Mouse (Mus musculus) brain, embryonic 14.5 days (tissue): ENCODE measurements at regions not wholly inside any gene's neighbourhood (a gene's known extent, or its start where the extent isn't known, plus 50 kb on each side); places are given as distances from the start of the nearest gene placed in this dataset.

Experiments used
- CTCF ChIP-seq: fragments of 200-500 bp; IDR thresholded peaks from 2 replicates; pipeline ENCODE4 v1.5.1; 2012; ENCODE audit warnings: inconsistent platforms, mild to moderate bottlenecking, moderate library complexity, borderline replicate concordance; ENCODE audit not compliant: insufficient read depth, insufficient read length; ENCODE audit errors: extremely low read depth
- POLR2A ChIP-seq: fragments of 200-500 bp; IDR thresholded peaks from 2 replicates; pipeline ENCODE4 v1.6.1; 2012; ENCODE audit warnings: mild to moderate bottlenecking, inconsistent platforms, borderline replicate concordance; ENCODE audit not compliant: poor library complexity, insufficient read depth, insufficient read length, severe bottlenecking; ENCODE audit errors: extremely low read depth

GRCm38 (mm10) chr4:9083526-9083925, 844.7 kb upstream of the Car8 start:
- TF ChIP-seq POLR2A (no peak), CTCF (no peak)
